Mouse (Mus musculus) skeletal muscle tissue, adult 2 months (tissue): ENCODE data around the gene Ifitm5.

ENCODE experiments used
- DNase-seq: peaks from one replicate; pipeline ENCODE4 v3.0.0-alpha.2; 2012; ENCODE audit warnings: low read depth, low spot score

Ifitm5 gene

DNA sequence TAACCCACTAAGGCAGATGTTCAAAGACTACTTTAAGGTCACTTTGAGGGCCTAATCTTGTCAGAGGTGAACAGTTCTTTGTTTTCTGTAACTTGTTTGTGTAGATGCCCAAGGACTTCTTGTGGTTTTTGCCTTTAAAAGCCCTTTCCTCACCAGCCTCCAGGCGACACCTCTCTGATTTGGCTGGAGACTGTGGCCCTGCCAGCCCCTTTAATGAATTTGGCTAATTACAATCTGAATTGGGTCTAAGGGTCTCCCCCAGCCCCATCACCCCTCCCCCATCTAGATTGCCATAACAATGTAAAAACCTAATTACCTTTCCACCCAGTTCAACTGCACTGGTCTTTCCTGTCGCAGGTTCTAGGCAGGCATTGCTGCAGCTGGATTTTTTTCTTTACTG is 12.6 kb upstream of the Ifitm5 start:
- no peak for DNase-seq

DNA sequence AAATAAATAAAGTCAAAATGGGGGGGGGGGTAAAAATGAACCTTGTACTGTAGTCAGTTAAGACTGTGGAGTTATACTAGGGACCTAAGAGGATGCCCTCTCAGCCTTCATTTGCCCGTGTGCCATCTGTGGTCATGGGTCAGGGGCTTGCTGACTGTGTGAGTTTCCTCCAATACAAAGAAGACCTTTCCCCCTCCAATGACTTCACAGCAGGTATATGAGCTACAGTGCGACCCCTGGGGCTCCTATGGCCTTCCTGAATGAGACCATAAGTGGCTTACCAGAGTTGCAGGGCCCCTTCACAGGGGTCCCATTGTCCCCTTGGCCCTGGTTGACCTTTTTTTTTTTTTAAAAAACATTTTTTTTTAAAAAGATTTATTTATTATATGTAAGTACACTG is 11.3 kb upstream of the Ifitm5 start:
- DNase-seq: no peak

DNA sequence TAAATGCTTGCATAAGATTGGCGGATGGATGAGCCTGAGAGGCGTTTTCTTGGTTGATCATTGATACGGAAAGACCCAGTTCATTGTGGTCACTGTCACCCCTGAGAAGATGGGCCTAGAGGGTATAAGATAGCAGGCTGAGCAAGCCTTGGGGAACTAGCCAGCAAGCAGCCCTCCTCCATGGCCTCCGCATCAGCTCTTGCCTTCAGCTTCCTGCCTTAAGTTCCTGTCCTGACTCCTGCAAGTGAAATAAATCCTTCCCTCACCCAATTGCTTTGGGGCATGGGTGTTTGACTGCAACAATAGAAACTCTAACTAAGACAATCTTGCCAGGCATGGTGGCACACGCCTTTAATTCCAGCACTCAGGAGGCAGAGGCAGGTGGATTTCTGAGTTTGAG is 9.9 kb upstream of the Ifitm5 start:
- no peak for DNase-seq

GRCm38 (mm10) chr7:140959181-140959901 is 9.2 kb upstream of the Ifitm5 start:
- DNase-seq: no peak

DNA sequence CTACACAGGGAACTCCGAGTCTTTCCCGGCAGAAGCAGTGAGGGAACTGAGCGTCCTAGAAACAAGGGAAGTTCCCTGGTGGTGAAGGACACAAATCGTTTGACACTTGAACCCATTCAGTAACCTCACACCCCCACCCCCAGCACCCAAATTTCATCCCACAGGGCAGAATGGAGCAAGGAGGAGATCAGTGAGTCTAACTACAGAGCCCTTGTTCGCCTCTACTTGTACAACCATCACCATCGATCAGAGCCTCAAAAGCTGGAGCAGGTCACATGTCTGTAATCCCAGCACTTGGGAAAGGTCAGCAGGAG is 6.4 kb upstream of the Ifitm5 start:
- no peak for DNase-seq

- DNase-seq: peak; percentile 89
Observed at GRCm38 (mm10) chr7:140955758-140956555, 5.9 kb upstream of the Ifitm5 start, which contains the start of the genes Gm45717 and Ifitm2. Gm45717 (minus strand) TSS chr7:140955937. Ifitm2 (minus strand) TSS chr7:140955987.

DNA sequence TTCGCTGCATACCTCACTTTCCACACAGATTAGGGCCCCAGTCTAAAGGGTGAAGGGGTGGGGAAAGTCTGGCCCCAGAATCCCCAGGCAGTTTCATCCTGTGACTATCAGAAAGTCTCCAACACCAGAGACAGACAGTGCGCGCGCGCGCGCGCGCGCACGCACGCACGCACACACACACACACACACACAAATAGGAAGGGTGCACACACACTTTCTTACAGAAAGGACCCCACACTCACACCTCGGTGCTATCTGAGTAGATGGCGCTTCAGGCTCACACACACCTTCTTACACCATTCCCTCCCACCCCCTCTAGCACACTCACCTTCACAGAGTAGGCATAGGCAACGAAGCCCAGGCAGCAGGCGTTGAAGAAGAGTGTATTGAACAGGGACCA is 5.3 kb upstream of the Ifitm5 start:
- DNase-seq: no peak

- no peak for DNase-seq
Observed at GRCm38 (mm10) chr7:140954733-140955071, 4.6 kb upstream of the Ifitm5 start.

DNA sequence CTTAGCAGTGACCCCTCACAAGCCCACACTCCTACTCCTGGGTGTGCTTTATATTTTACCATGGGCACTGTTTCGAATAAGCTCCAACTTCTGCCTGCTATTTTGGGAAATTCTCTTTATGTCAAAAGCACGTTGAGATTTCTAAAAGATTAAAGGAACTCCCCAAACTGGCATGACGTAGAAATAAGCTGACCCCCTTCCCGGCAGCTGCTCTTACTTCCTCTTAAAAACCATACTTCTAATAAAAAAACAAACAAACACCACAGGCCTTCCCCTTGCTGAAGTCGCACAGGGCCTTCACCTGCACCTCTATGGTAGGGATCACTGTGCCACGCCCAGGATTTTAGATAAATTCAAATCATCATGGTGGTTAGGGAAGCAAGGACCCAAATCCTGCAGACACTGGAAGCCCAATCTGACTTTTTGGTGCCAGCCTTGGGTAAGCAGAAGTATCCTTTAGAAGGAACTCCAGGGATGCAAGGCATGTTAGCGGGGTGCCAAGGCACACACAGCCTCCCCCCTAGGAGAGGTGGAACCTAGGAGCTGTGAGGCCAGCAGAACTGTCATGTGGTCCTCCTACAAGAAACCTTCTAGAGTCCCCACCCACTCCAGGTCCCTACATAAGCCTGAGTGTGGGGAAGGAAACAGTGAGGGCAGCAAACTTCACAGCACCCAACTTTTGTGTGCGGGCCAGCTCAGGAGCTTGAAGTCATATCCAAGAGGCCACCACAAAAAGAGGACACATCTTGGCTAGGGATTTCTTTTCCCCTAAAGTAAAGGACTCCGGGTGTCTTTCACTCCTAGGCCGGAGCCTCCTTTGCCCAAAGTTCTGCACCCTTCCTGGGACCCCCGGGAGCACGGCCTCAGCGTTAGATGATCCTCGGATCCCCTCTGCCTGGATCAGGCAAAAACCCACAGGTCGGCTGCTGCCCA is 4.0 kb upstream of the Ifitm5 start:
- DNase-seq: no peak

DNA sequence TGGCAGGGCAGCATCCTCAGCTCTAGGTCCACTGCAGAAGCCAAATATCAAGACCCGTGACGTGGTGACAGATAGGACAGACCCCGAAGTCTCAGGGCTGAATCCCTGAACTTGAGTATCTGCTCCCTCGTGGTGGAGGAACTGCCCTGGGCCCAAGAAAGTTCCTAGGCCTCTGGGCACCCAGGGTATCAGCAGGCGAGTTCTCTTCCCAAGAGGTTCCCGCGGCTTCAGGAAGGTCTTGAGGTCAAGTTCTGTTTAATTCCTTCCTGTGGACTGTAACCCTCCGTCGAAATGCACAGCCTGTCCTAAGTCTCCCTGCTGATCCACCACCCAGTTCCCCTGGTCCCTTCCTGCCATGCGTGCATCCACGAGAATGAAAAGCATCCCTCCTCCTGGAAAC is 3.0 kb upstream of the Ifitm5 start:
- no peak for DNase-seq

- DNase-seq: no peak
Observed at GRCm38 (mm10) chr7:140952441-140952840, 2.4 kb upstream of the Ifitm5 start.

GRCm38 (mm10) chr7:140951765-140952164 is 1.7 kb upstream of the Ifitm5 start:
- DNase-seq: no peak

- no peak for DNase-seq
Observed at GRCm38 (mm10) chr7:140951051-140951450, 960 bp upstream of the Ifitm5 start.

GRCm38 (mm10) chr7:140949255-140949654 is 836 bp downstream of the Ifitm5 start:
- DNase-seq: no peak

DNA sequence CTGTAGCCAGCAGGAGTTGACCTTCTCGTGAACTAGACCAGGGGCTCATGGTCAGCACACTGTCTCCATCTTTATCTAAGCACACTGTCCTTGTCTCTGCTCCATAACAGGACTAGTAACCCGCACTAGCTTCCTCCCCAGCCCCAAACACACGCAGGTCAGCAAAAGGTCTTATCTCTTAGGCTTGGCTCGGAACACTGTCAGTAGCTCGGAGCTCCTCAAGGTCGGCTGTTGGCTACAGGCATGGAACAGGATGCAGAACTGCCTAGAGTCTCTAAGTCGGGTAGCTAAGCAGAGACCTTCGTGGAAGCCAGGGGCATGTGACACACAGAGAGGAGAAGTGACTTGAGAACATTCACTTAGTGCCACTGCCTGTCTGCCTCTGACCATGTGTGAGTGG is 1.9 kb downstream of the Ifitm5 start:
- DNase-seq: no peak

DNA sequence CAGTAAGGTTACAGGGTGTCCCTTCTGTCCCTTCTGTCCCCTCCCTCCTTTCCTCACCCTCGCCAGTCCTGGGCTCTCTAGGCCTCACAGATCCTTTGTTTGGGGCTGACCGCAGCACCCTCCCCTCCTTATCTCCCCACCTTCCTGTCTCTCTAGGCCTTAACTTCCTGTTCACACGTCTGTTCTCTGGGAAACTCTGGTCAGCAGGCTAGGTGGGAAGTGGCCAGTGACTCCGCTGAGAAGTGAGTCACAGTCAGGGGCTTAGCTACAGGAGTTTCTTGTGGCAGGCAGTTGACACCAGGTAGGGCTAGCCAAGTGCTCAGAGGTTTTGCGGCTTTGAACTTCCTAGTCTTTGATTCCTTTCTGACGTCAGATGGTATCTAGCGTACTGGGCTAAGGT is 3.1 kb downstream of the Ifitm5 start:
- DNase-seq: no peak

- DNase-seq: no peak
Observed at GRCm38 (mm10) chr7:140946311-140946710, 3.8 kb downstream of the Ifitm5 start.

DNA sequence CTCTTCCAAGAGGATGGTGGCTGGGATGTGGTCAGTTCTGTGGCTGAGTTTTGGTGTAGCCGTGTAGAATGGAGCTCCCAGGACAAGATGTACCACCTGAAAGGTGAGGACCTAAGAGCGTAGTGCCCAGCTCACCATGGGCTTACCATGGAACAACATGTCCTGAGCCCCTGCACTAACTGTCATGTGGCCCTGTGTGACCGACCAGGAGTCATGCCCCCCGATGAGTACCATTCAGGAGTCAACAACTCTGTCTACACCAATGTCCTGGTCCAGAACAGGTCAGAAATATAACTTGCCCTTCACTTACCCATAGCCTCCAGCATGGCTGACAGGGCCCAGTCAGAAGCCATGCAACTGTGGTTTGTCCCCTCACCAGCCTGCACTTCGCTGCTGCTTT is 4.8 kb downstream of the Ifitm5 start:
- DNase-seq: no peak

- no peak for DNase-seq
Observed at GRCm38 (mm10) chr7:140944236-140944635, 5.9 kb downstream of the Ifitm5 start.

GRCm38 (mm10) chr7:140943356-140943755 is 6.7 kb downstream of the Ifitm5 start:
- no peak for DNase-seq

DNA sequence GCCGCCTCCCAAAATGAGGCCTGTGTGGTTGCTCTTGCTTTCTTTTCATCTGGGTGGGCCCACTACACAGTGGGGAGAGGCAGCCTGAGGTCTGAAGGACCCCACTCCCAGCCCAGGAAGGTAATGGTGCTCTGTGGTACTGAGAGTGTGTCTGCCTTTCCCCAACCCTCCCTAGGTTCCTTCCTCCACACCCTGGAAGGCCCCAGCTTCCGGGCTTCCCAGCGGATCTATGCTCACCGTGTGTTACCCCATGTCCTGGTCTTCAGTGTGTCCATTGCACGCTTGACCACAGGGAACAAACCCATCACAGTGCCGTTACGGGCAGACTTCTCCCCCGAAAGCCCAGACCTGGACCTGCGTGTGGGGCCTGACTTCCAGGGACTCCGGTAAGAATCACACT is 7.3 kb downstream of the Ifitm5 start:
- DNase-seq: no peak

DNA sequence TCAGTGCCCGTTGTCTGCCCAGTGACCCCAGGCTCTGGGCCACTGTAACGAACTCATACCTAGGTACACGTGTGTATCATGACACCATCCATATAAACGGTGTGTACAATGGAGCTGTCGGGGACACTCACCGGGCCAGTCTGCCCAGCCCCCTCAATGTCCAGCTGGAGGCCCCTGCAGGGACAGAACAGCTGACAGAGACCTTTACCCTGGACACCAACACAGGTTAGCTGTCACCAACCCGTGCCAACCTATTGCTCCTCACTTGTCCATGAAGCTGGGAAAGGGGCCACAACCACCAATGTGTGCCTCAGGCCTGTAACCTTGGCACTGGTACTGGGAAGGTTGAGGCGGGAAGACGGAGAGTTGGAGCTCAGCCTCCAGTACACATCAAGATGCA is 7.8 kb downstream of the Ifitm5 start:
- no peak for DNase-seq
